In the genomic region with DNA sequence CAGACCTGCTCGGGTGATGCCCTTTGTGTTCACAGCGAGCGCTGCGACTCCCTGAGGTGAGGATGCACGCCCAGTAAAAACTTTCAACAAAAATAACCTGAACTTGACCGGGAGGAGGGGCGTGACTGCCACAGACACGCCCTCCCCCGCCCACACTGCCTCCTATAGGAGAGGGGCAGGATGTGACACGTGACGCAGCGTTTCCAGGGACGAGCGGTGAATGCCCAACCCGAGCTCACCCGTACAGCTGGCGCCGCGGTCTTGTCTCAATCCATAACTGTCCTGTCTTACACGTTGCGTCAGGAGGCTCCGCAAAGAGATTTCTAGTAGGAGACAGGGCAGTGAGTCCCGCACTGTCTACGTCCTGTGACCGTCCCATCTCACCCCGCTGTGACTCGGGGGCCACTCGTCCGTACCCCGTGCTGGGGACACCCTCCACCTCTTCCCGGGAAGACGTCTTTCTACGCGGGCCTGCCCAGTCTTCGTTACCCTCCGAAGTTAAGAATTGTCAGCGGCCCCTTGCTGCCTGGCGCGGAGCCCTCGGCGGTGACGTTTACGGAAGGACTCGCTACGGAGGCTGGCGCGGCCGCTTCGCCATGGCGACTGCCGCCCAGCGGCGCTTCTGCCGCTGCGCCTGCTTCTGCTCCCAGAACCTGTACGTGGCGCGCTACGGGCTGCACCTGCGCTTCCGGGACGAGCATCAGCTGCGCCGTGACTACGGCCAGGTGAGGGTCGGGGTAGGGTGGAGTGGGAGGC, we compare ENCODE assay signal across 1 mouse cellular context.
A peak's percentile ranks its signal among the peaks of the same experiment; 100 is the strongest.
TF ChIP-seq lines count a peak whose summit lies in the region.

Gene Ogfod2, plus strand, starts transcription at position 556 of the 756 bp plus-strand sequence.

TF ChIP-seq in CH12.LX, 34 proteins besides CTCF, POLR2A, EP300 and RAD21 (continued from another document):
- peak; percentile 85; the same call in 1 of the 2 replicates for TF ChIP-seq MXI1 (IDR thresholded peaks at IDR 0.05; ENCODE audit: low read depth, low read length)
- no peak for TF ChIP-seq JUN (IDR thresholded peaks at IDR 0.05; ENCODE audit: insufficient read depth, low read depth, low read length)
- TF ChIP-seq BHLHE40 (IDR thresholded peaks at IDR 0.05; ENCODE audit: low read depth, low read length), result peak; percentile 92
- TF ChIP-seq ZKSCAN1 (IDR thresholded peaks at IDR 0.05; ENCODE audit: borderline replicate concordance, low read depth, low read length), result no peak
- TF ChIP-seq SIN3A (IDR thresholded peaks at IDR 0.05; ENCODE audit: low read length), result peak; percentile 99
- TF ChIP-seq IRF4 (IDR thresholded peaks at IDR 0.05; ENCODE audit: low read depth, low read length), result peak; percentile 56
- peak; percentile 69 for TF ChIP-seq NRF1 (IDR thresholded peaks at IDR 0.05; ENCODE audit: low read depth, low read length)
- TF ChIP-seq ETS1 (conservative IDR thresholded peaks at IDR 0.05; ENCODE audit: low read depth, low read length), result peak; percentile 15; the same call in 1 of the 2 replicates
- TF ChIP-seq CHD2 (IDR thresholded peaks at IDR 0.05; ENCODE audit: low read length), result peak; percentile 43; the same call in 1 of the 2 replicates
- TF ChIP-seq MEF2A (IDR thresholded peaks at IDR 0.05; ENCODE audit: borderline replicate concordance, low read depth, low read length), result peak; percentile 68
- peak; percentile 56 for TF ChIP-seq TCF12 (IDR thresholded peaks at IDR 0.05; ENCODE audit: low read depth, low read length)
- no peak for TF ChIP-seq ZC3H11A (IDR thresholded peaks at IDR 0.05; ENCODE audit: low read depth, low read length)
- peak; percentile 95 for TF ChIP-seq USF1 (IDR thresholded peaks at IDR 0.05; ENCODE audit: low read depth, low read length)
- TF ChIP-seq ELF1 (IDR thresholded peaks at IDR 0.05; ENCODE audit: low read depth, low read length), result peak; percentile 98
- peak; percentile 75 for TF ChIP-seq HCFC1 (IDR thresholded peaks at IDR 0.05; ENCODE audit: low read depth, low read length)
- peak; percentile 95 for TF ChIP-seq MAX (IDR thresholded peaks at IDR 0.05; ENCODE audit: low read length)
- peak; percentile 18; the same call in 1 of the 2 replicates for TF ChIP-seq MAZ (IDR thresholded peaks at IDR 0.05; ENCODE audit: low read depth, low read length)
